Mouse (Mus musculus) MEL (cell line): Measurements from ENCODE around the gene Filip1l.

Source experiments
- CHD2 ChIP-seq: IDR thresholded peaks from 2 replicates; pipeline ENCODE4 v1.6.1; 2011; ENCODE audit warnings: low read length, improper control_type of control experiment
- CTCF ChIP-seq, 3 experiments: IDR thresholded peaks in 2 of 3; conservative IDR thresholded peaks in 1 of 3; 2 replicates each; pipeline ENCODE4 v1.5.1; 2011 to 2012; ENCODE audit warnings: low read length in 3 of 3, low read depth in 2 of 3, mild to moderate bottlenecking in 2 of 3, improper control_type of control experiment in 1 of 3, inconsistent platforms in 1 of 3, mixed read lengths in 1 of 3, moderate library complexity in 1 of 3; ENCODE audit not compliant: control insufficient read depth in 1 of 3, insufficient read depth in 1 of 3, poor library complexity in 1 of 3, severe bottlenecking in 1 of 3
- E2F4 ChIP-seq: IDR thresholded peaks from 2 replicates; pipeline ENCODE4 v1.6.1; 2011; ENCODE audit warnings: low read depth, low read length, improper control_type of control experiment, borderline replicate concordance
- EP300 ChIP-seq, 2 experiments: IDR thresholded peaks; 2 replicates each; pipeline ENCODE4 v1.6.1; 2011; ENCODE audit warnings: improper control_type of control experiment in 2 of 2, low read length in 2 of 2, low read depth in 1 of 2, mild to moderate bottlenecking in 1 of 2
- GATA1 ChIP-seq: IDR thresholded peaks from 2 replicates; pipeline ENCODE4 v1.6.1; 2011; ENCODE audit warnings: low read depth, low read length, improper control_type of control experiment
- MYC ChIP-seq: IDR thresholded peaks from 2 replicates; pipeline ENCODE4 v1.6.1; 2011; ENCODE audit warnings: low read depth, mild to moderate bottlenecking, low read length, improper control_type of control experiment, moderate library complexity
- POLR2A ChIP-seq, 2 experiments: IDR thresholded peaks; 2 replicates each; pipeline ENCODE4 v1.6.1; 2011 to 2012; ENCODE audit warnings: low read length in 2 of 2, mild to moderate bottlenecking in 2 of 2, control low read depth in 1 of 2, improper control_type of control experiment in 1 of 2, low read depth in 1 of 2, moderate library complexity in 1 of 2; ENCODE audit not compliant: control insufficient read depth in 1 of 2, insufficient read depth in 1 of 2, poor library complexity in 1 of 2
- RAD21 ChIP-seq: IDR thresholded peaks from 2 replicates; pipeline ENCODE4 v1.6.1; 2011; ENCODE audit warnings: mild to moderate bottlenecking, low read depth, low read length, improper control_type of control experiment
- TCF12 ChIP-seq: IDR thresholded peaks from 2 replicates; pipeline ENCODE4 v1.6.1; 2014; ENCODE audit warnings: low read depth, mild to moderate bottlenecking, inconsistent platforms, low read length, improper control_type of control experiment, moderate library complexity
- USF1 ChIP-seq: IDR thresholded peaks from 2 replicates; pipeline ENCODE4 v1.6.1; 2014; ENCODE audit warnings: low read depth, mild to moderate bottlenecking, inconsistent platforms, low read length, improper control_type of control experiment, moderate library complexity

DNA sequence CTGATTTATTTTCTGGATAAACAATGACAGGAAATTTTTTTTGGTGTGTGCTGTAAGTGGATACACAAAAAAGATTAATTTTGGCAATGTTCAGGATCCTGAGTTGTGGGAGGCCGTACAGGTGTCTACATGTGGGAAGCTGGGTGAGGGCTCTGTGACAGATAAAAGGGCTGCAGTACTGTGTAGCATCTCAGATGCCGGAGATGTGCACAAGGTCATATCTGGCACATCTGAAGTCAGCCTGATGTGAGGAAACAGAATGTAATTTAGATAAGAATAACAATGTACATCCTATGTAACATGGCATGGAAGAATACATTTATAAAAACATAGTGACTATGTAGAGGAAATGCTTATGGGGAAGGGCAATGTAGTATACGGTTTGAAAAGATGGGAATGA is 39.4 kb upstream of the Filip1l start:
- no peak for TF ChIP-seq CHD2
- no peak for TF ChIP-seq POLR2A (IDR thresholded peaks at IDR 0.05; ENCODE audit: control insufficient read depth in 1 of 2, insufficient read depth in 1 of 2, low read depth in 1 of 2, low read length in 2 of 2, poor library complexity in 1 of 2)
- 0 out of 2 replicates have a peak, but pooled peaks have one; percentile 39 for TF ChIP-seq GATA1
- TF ChIP-seq CTCF (IDR thresholded peaks at IDR 0.05 in 2 of 3, conservative IDR thresholded peaks at IDR 0.05 in 1 of 3; ENCODE audit: control insufficient read depth in 1 of 3, insufficient read depth in 1 of 3, low read depth in 2 of 3, low read length in 3 of 3, poor library complexity in 1 of 3, severe bottlenecking in 1 of 3) = no peak
- peak; percentile 21 to 49; a peak in 1 of 4 replicates for TF ChIP-seq EP300 (IDR thresholded peaks at IDR 0.05; ENCODE audit: low read depth in 1 of 2, low read length in 2 of 2)
- TF ChIP-seq E2F4 = no peak
- peak; percentile 55; the same call in 1 of the 2 replicates for TF ChIP-seq TCF12
- no peak for TF ChIP-seq MYC
- TF ChIP-seq USF1 = no peak
- no peak for TF ChIP-seq RAD21
